Mouse (Mus musculus): ENCODE measurements around the gene Ccdc85b.

Gene Ccdc85b

GRCm38 (mm10) chr19:5455037-5455436 lies 2.7 kb downstream of the Ccdc85b start:
- DNase-seq: no peak

- no peak for DNase-seq
Observed at GRCm38 (mm10) chr19:5451766-5452165, 5.9 kb downstream of the Ccdc85b start.

- DNase-seq: no peak
Observed at GRCm38 (mm10) chr19:5449673-5450072, 8.0 kb downstream of the Ccdc85b start.

- peak; percentile 79 for DNase-seq
Observed at GRCm38 (mm10) chr19:5448354-5449150, 9.1 kb downstream of the Ccdc85b start.

DNA sequence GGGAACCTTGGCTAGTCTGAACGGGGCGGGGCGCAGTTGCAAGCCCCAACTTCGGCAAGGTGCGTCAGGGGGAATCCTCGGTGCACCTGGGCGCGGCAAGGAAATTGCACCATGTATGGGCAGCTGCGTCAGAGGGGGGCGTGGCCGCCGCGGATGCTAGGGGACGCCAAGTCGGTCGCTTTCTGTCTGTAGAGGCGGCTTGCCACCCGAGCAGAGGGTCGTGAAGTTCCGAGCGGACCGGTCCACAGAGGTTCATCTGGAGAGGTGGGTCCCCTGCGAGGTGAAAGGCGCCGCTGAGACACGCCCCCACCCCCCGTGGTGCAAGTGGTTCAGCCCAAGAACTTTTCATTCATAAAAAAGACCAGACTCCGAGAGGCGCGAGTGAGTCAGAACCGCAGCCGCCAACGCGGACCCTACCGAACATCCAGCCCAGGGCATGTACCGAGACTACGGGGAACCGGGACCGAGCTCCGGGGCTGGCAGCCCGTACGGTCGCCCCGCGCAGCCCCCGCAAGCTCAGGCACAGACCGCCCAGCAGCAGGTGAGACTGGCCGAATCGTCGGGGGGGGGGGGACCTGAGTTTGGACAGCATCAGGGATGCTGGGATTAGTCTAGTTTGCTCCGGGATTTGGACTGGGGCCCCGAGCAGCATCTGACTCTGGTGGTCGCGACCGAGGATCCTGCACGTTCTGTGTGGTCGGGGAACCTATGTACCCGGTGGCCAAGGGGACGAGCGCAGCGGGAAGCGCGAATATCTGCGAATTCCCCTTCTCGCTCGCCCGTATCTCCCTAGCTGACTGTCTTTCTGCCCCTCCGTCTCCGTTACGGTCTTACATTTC lies 10.0 kb downstream of the Ccdc85b start, which contains the start of gene Fosl1:
Fosl1 (plus strand) TSS at position 33 of the 839 bp plus-strand sequence.
- DNase-seq: peak; percentile 75

GRCm38 (mm10) chr19:5445747-5446146 lies 11.9 kb downstream of the Ccdc85b start:
- DNase-seq: no peak

- DNase-seq: no peak
Observed at GRCm38 (mm10) chr19:5444954-5445353, 12.7 kb downstream of the Ccdc85b start.

DNA sequence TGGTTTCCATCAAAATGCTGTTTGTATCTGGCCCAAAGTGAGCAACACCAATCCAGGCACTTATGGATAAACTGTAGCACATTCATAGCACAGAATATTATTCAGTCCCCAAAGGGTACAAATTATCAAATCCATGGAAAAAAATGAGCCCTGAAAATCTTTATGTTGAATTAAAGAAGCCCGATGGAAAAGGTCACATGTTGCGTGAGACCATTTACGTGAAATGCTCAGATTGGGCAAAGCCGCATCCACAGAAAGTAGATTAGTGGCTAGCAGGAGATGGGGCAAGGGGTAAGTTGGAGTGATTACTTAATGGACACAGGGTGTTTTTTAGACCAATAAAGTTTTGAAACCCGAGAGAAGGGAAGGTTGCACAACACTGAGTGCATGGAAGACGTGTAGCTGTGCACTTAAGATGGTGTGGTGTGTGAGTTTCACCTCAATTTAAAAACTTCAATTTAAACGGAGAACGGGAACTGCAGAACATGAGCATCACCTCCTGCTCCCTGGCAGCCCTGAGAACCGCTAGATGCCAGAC lies 13.3 kb downstream of the Ccdc85b start:
- no peak for DNase-seq

DNA sequence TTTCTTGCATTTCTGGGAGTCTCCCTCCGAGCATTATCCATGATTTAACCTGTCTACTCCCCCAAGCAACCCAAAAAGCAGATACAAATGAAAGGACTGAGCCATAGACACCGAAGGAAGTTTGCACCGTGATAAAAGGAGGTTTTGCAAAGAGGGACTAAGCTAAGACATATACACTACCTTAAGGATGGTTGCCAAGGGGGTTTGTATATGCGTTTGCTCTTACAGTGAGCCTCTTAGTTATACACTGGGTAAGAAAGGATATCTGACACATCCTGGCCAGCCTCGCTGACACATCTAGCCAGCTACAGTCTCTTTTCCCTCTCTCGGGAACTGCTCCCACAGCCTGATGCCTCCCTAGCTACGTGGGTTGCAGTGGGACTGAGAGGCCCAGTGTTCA lies 23.7 kb downstream of the Ccdc85b start:
- DNase-seq: no peak

- DNase-seq: peak; percentile 44
Observed at GRCm38 (mm10) chr19:5432992-5433852, 24.5 kb downstream of the Ccdc85b start.

DNA sequence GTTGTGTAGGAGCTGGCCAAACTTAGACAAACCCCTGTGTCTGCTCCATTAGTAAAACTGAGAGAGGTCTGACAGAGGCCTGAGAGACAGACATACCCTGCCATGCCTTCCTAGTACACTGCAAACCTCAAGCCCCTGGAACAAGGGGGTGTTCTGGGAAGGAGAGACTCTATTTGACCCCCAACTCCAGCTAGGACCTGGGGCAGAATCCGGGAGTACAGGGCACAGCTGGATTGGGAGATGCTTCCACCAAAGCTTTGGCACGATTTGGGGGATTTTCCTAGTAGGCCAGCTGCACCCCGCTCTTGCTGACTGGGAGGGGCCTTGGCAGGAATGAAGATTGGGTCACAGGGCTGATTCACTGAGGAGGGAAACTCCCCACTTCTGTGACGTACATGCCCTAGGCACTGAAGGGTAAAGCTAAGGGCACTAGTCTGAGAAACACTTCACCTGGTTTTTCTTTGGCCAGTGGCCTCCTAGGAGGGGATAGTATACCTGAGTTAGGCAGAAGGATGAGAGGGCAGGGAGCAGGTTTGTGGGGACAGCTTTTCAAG lies 25.7 kb downstream of the Ccdc85b start:
- DNase-seq: no peak

GRCm38 (mm10) chr19:5430408-5430807 lies 27.3 kb downstream of the Ccdc85b start:
- DNase-seq: no peak

- no peak for DNase-seq
Observed at GRCm38 (mm10) chr19:5429806-5430205, 27.9 kb downstream of the Ccdc85b start.

- DNase-seq: no peak
Observed at GRCm38 (mm10) chr19:5429219-5429618, 28.5 kb downstream of the Ccdc85b start.

- DNase-seq: no peak
Observed at GRCm38 (mm10) chr19:5428083-5428482, 29.6 kb downstream of the Ccdc85b start.

GRCm38 (mm10) chr19:5426640-5427290 lies 30.9 kb downstream of the Ccdc85b start:
- DNase-seq: no peak

- no peak for DNase-seq
Observed at GRCm38 (mm10) chr19:5425906-5426565, 31.7 kb downstream of the Ccdc85b start.

- peak; percentile 99 for DNase-seq
Observed at GRCm38 (mm10) chr19:5424782-5425741, 32.6 kb downstream of the Ccdc85b start, which contains the start of the genes Drap1 and AI837181. TSS of gene Drap1 (minus strand) at chr19:5424979. TSS of gene AI837181 (plus strand) at chr19:5425144.

DNA sequence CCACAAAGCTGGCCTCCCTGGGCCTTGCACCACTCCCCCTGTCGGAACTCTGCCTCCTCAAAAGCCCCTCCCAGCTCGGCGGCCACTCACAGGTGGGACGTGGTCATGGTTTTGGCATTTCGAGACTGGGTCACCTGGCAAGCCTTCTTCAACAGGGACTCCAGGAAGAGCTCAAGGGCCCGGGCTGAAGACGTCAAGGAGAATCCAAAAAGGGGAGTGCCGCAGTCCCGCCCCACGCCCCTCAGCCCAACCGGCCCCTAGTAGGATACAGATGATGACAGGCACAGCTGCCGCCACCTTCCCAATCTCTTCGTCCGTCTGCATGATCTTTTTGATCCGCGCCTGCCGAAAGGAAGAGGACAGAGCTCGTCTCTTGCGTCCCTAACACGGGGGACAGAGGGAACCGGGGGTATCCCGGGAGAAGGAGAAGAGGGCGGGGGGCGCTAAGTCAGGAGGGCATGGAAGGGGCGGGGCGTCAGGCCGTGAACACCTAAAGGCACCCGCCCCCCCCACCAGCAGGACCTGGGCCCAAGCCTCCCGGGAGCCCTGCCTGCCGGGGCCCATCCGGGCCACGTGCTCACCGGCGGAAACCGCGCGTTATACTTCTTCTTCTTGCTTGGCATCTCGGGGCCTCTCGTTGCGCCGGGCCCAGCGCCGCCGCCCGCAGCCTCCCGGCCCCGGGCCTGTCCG lies 33.5 kb downstream of the Ccdc85b start:
- peak; percentile 76 for DNase-seq
